Mouse (Mus musculus): ENCODE data around the gene Pmpcb.
"Not testable (repeated sequence)": the region's sequence is repeated elsewhere in the genome, so short reads cannot be mapped to it uniquely, and the experiment has no call there.

Pmpcb gene

GRCm38 (mm10) chr5:21736956-21737585, at the start of gene Pmpcb:
Gene Pmpcb (plus strand): TSS chr5:21737141.
- in situ Hi-C loops (cut with MboI, MseI), result no loop called here

- in situ Hi-C loops (cut with MboI, MseI), result no loop called here
Observed at GRCm38 (mm10) chr5:21692230-21692629, 44.7 kb upstream of the Pmpcb start.

DNA sequence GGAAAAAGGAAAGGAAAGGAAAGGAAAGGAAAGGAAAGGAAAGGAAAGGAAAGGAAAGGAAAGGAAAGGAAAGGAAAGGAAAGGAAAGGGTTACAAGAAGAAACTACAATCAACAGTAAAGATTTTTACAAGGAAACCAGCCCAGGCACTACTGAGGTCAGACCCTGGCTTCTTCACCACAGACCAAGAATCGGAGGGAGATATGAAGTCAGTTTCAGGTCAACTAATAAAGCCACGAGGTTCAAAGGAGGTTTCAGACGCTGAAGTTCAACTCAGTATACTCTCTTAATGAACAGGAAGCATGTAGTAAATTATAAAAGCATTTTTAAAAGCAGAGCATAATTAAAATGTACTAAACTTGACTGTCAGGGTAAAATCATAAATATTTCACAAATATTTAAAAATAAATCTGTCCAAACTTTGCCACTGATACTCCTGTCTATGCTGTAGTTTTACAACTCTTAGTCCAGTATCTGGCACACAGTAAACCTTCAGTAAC, 43.5 kb upstream of the Pmpcb start:
- in situ Hi-C loops (cut with MboI, MseI), result no loop called here

- in situ Hi-C loops (cut with MboI, MseI), result no loop called here
Observed at GRCm38 (mm10) chr5:21694854-21695490, 42.0 kb upstream of the Pmpcb start.

- in situ Hi-C loops (cut with MboI, MseI), result not testable (repeated sequence)
Observed at GRCm38 (mm10) chr5:21699555-21699954, 37.4 kb upstream of the Pmpcb start.

DNA sequence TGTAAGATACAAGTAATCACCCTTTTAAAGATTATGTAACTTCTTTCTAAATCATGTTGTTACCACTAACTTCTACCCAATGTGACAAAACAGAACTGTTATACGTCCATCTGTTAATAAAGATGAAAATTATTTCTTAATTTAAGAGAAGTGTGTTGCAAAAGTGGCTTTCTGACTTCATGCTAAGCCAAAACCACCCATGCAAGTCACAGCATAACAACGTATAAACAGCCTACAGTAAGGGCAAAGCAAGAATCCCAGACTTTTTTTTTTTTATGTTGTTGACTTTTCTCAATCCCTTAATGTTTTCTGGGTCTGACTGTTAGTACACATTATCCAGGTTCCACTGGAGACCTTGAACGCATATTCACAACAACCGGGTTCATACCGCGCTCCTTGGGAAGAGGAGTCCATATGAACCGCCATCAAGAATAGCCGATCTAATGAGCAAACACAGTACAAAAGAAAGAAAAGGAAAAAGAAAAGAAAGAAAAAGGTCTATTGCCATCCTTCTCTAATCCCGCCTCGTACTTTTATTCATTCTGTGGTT, 36.6 kb upstream of the Pmpcb start:
- in situ Hi-C loops (cut with MboI, MseI), result no loop called here

GRCm38 (mm10) chr5:21700934-21701333, 36.0 kb upstream of the Pmpcb start:
- in situ Hi-C loops (cut with MboI, MseI), result no loop called here

- in situ Hi-C loops (cut with MboI, MseI), result no loop called here
Observed at GRCm38 (mm10) chr5:21701351-21702008, 35.5 kb upstream of the Pmpcb start, which contains the start of gene Napepld. Gene Napepld (minus strand): TSS chr5:21701396.

DNA sequence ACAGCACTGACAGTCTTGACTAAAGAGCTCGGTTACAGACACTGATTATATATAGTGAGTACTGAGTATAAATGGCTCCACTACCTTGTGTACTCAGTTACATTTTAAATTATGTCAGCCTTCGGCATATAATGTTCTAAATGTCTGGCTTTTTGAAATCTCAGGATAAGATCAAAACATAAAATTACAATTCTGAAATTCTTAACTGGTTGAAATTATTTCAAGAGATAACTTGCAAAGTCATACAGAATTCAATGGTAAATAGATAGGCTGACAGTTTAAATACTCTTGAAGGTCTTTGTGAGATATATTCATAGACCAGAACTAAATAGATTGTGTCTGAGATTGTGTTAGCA, 35.0 kb upstream of the Pmpcb start:
- in situ Hi-C loops (cut with MboI, MseI), result no loop called here

DNA sequence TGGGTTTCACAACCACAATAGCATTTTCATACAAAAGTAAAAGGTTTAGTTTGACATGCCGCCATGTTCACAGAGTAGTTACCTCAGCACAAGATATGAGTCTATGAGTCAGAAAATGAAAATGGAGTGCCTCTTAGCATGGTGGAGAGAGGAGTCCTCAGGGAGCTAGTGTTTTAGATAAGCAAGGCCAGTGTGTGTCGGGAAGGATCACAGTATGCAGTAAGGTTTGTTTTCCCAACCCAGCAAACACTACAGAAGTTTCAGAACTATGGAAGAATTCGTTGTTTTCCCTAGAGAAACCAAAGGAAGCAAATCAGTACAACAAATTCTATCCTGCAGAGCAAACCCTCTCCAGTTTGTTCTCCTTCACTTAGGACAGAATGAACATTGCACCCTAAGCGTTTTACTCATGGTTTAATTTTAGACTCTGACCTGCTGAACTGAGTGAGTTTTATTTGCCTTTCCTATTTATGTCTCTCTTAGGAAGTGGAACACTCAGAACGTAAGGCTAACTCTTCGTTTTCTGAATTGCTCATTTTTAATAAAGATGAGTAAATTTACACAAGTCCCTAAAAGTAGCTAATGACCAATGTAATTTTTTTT, 34.0 kb upstream of the Pmpcb start:
- in situ Hi-C loops (cut with MboI, MseI), result no loop called here

- in situ Hi-C loops (cut with MboI, MseI), result no loop called here
Observed at GRCm38 (mm10) chr5:21703708-21704107, 33.2 kb upstream of the Pmpcb start.

- in situ Hi-C loops (cut with MboI, MseI), result no loop called here
Observed at GRCm38 (mm10) chr5:21706546-21706945, 30.4 kb upstream of the Pmpcb start.

- in situ Hi-C loops (cut with MboI, MseI), result not testable (repeated sequence)
Observed at GRCm38 (mm10) chr5:21708011-21708410, 28.9 kb upstream of the Pmpcb start.

DNA sequence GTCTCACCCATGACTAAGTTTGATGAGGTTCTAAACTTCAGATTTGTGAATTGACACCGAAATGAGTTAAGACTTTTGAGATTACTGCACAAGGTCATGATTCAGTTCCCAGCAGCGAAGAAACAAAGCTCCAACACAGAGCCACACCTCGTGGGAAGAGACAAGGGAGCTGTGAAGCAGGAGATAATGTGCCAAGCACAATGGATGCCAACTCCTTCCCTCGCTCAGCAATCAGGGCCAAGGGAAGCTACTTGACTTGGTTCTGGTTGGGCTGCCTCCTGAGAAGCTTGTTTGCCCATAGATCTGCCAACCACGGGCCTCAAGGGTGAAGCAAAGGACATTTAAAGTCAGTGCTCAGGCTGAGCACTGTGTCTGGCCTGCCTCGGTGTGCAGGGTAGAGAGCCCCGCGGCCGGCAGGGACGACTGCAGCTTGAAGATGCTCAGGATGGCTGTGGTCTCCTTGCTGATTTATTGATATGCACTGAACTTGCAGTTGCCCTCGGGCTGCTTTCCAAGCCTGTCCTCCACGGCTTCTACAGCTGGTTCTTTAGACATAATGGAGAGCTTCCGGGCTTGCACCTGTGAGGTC, 24.7 kb upstream of the Pmpcb start:
- in situ Hi-C loops (cut with MboI, MseI), result no loop called here

- in situ Hi-C loops (cut with MboI, MseI), result no loop called here
Observed at GRCm38 (mm10) chr5:21714447-21714846, 22.5 kb upstream of the Pmpcb start.

DNA sequence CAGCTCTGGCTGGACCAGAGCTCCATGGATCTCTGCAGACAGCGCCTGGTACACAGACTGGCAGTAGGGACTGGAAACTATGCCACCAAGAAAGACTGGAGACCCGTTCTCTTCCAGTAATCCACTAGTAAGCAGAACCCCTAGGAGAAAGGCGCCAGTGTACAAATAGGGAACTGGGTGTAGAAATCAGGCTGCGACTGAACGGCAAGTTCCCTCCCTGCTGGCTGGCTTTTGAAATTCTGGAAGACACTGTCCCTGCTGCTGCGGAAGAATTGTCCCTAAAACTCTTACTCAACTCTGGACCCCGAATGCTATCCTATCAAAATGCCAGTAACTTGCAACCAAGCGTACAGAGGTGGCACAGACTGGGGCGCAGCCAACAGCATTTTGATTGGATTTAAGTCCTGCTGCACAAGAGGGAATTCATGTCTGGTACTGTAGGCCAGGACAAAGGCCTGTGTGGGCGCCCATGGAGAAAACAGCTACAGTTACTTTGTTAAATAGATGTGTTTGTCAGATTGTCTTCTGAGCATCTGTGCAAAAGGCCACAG, 19.7 kb upstream of the Pmpcb start:
- in situ Hi-C loops (cut with MboI, MseI), result no loop called here

DNA sequence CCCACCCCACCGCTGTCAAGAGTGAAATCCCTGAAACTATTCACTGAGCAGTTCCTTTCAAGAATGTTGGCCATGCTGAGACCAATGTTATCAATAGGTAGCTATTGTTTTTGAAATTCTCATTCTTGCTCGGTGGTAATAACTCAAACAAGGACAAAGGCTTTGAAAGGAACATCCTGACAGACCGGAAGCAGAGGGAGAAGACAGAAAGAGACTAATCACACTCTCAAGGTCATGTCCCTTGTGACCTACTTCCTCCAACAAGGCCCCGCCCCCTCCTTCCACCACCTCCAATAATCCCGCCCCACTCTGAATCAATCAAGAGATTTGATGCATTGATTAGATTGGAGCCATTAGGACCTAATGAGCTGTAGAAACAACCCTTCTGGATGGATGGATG, 18.4 kb upstream of the Pmpcb start:
- in situ Hi-C loops (cut with MboI, MseI), result no loop called here

GRCm38 (mm10) chr5:21719209-21719608, 17.7 kb upstream of the Pmpcb start:
- in situ Hi-C loops (cut with MboI, MseI), result no loop called here

DNA sequence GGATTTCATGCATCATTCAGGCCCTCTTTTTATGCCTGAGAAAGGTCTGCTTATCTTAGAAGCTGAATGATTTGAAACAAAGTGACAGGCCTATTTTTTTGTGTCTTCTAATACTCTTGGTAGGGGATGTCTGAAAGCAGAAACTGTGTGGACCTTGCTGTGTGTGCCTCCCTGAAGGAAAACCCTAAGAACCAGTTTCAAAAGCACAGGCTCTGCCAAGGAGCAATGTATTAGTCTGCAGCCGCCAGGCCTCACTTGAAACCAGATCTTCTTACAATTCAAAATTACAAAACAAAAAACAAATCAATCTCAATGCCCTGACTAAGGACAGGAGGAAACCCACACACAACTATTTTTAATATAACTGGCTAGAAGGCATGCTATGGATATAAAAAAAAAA, 12.5 kb upstream of the Pmpcb start:
- in situ Hi-C loops (cut with MboI, MseI), result no loop called here

- in situ Hi-C loops (cut with MboI, MseI), result no loop called here
Observed at GRCm38 (mm10) chr5:21724872-21725271, 12.1 kb upstream of the Pmpcb start.

DNA sequence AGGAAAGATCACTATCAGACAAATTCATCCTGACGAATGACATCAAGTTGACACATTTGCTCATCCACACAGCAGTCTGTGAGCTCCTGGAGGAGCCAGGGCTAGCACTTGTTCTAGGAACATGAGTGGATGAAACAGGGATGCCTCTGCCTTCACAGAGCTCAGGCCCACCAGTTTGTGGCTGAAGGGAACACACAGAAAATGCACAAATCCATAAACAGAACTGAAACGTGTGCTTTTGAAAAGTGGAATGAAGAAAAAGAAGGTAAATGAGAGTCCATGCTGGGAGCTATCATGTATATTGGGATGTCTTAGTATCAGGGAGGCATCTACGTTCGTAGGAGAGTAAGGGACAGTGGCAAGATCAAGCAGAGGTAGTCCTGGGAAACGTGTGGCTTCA, 7.8 kb upstream of the Pmpcb start:
- in situ Hi-C loops (cut with MboI, MseI), result no loop called here

Data from T-helper 2 cell (primary cell).